Mouse (Mus musculus) kidney, embryonic 15.5 days (tissue): ENCODE results near the gene Ifnar1. TPM values are rescaled to one million over a fixed set of nuclear protein-coding genes. Genes with fewer than 3 reads are reported as not detected.

Experiments used
- ATAC-seq: fragments of 200-750 bp; cut with Nextera tagmentation; replicated peaks from 2 replicates; pipeline ENCODE4 v1.8.0; 2017; ENCODE audit warnings: moderate TSS enrichment; ENCODE audit not compliant: low FRiP score
- H3K27ac ChIP-seq: fragments of 300-500 bp; sonication (generic); 2 replicates; pipeline ENCODE4 v1.5.1; 2015; ENCODE audit warnings: mild to moderate bottlenecking, inconsistent platforms
- H3K27me3 ChIP-seq: fragments of 300-500 bp; sonication (generic); 2 replicates; pipeline ENCODE4 v1.6.1; 2015; ENCODE audit warnings: inconsistent platforms
- H3K36me3 ChIP-seq: fragments of 300-500 bp; sonication (generic); 2 replicates; pipeline ENCODE4 v1.6.1; 2015; ENCODE audit warnings: inconsistent platforms
- H3K4me1 ChIP-seq: fragments of 300-500 bp; sonication (generic); 2 replicates; pipeline ENCODE4 v1.6.1; 2015; ENCODE audit warnings: inconsistent platforms
- H3K4me2 ChIP-seq: fragments of 300-500 bp; sonication (generic); 2 replicates; pipeline ENCODE4 v1.6.1; 2015; ENCODE audit warnings: moderate library complexity, mild to moderate bottlenecking, inconsistent platforms
- H3K4me3 ChIP-seq: fragments of 300-500 bp; sonication (generic); replicated peaks from 2 replicates; pipeline ENCODE4 v1.5.1; 2015; ENCODE audit warnings: mild to moderate bottlenecking, inconsistent platforms
- H3K9ac ChIP-seq: fragments of 300-500 bp; sonication (generic); 2 replicates; pipeline ENCODE4 v1.6.1; 2015; ENCODE audit warnings: mild to moderate bottlenecking, inconsistent platforms
- H3K9me3 ChIP-seq: fragments of 300-500 bp; sonication (generic); replicated peaks from 2 replicates; pipeline ENCODE4 v1.6.1; 2016; ENCODE audit warnings: inconsistent platforms
- WGBS: fragments of 180-500 bp; shearing (Covaris S2); methylation state at CpG from one replicate; pipeline ENCODE4 v1.1.7; 2015; ENCODE audit warnings: mixed read lengths; 5-methylcytosine and 5-hydroxymethylcytosine counted together
- polyA plus RNA-seq: library from polyadenylated mRNA; unstranded; fragments of >200 nt; fragmentation: Nextera tagmentation; extraction: Ambion mirVana; gene quantifications from 2 replicates; pipeline ENCODE4 v1.2.1, GENCODE M21; 2015

The Ifnar1 gene
- polyA plus RNA-seq, 1 experiment from 2014 or later = 62.2 TPM

- no peak for ATAC-seq
- H3K4me3 ChIP-seq = no peak overlapping the region
- H3K27ac ChIP-seq = 0 out of 2 replicates have a peak overlapping the region, but pooled peaks have one; percentile 0
- 66% methylated on average over 3 of the region's 3 CpGs for WGBS
- H3K4me2 ChIP-seq = no peak overlapping the region
- no peaks in the 10 kb centered on the region for H3K27me3 ChIP-seq
- H3K9me3 ChIP-seq = no peaks in the 10 kb centered on the region
- H3K9ac ChIP-seq = no peak overlapping the region
- no peaks in the 10 kb centered on the region for H3K36me3 ChIP-seq
- H3K4me1 ChIP-seq = peaks cover 42% of the 10 kb centered on the region
Observed at GRCm38 (mm10) chr16:91462644-91463043, 22.4 kb upstream of the Ifnar1 start.

- 90% methylated on average over 2 of the region's 2 CpGs for WGBS
- ATAC-seq = no peak
- H3K4me3 ChIP-seq = no peak overlapping the region
- no peak overlapping the region for H3K4me2 ChIP-seq
- H3K4me1 ChIP-seq = peaks cover 42% of the 10 kb centered on the region
- H3K9ac ChIP-seq = no peak overlapping the region
- no peaks in the 10 kb centered on the region for H3K27me3 ChIP-seq
- no peak overlapping the region for H3K27ac ChIP-seq
- 0 out of 2 replicates have a peak, but pooled peaks cover 5% of the 10 kb centered on the region for H3K36me3 ChIP-seq
- H3K9me3 ChIP-seq = no peaks in the 10 kb centered on the region; the same call in 1 of the 2 replicates
Observed at GRCm38 (mm10) chr16:91463400-91463799, 21.6 kb upstream of the Ifnar1 start.

DNA sequence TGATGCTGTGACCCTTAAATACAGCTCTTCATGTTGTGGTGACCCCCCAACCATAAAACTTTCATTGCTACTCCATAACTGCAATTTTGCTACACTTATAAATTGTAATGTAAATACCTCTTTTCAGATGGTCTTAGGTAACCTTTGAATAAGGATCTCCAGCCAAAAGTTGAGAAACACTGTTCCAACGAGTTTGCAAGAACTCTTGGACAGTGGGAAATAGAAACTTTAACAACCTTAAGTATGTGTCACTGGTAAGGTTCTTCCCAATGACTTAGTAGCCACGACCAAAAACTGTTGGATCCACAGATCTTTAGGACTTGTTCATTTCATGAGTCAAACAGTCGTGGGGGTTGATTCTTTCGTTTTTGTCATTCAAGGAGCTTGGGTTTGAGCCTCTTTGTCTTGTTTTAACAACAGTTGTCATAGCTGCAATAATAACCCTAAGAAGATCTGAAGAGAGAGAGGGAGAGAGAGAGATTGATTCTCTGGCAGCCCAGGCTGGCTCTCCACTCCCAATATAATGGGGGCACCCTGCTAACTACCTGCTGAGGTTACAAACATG, 21.1 kb upstream of the Ifnar1 start:
- WGBS = 86% methylated on average over 4 of the region's 4 CpGs
- Histone ChIP-seq H3K4me1 (peaks cover 42% of the 10 kb centered on the region), H3K4me2 (peak overlapping the region; percentile 96), H3K9me3 (no peaks in the 10 kb centered on the region; the same call in 1 of the 2 replicates), H3K27ac (peak overlapping the region; percentile 88), H3K4me3 (peak overlapping the region; percentile 60), H3K9ac (no peak overlapping the region), H3K36me3 (0 out of 2 replicates have a peak, but pooled peaks cover 9% of the 10 kb centered on the region), H3K27me3 (no peaks in the 10 kb centered on the region)
- ATAC-seq = no peak

DNA sequence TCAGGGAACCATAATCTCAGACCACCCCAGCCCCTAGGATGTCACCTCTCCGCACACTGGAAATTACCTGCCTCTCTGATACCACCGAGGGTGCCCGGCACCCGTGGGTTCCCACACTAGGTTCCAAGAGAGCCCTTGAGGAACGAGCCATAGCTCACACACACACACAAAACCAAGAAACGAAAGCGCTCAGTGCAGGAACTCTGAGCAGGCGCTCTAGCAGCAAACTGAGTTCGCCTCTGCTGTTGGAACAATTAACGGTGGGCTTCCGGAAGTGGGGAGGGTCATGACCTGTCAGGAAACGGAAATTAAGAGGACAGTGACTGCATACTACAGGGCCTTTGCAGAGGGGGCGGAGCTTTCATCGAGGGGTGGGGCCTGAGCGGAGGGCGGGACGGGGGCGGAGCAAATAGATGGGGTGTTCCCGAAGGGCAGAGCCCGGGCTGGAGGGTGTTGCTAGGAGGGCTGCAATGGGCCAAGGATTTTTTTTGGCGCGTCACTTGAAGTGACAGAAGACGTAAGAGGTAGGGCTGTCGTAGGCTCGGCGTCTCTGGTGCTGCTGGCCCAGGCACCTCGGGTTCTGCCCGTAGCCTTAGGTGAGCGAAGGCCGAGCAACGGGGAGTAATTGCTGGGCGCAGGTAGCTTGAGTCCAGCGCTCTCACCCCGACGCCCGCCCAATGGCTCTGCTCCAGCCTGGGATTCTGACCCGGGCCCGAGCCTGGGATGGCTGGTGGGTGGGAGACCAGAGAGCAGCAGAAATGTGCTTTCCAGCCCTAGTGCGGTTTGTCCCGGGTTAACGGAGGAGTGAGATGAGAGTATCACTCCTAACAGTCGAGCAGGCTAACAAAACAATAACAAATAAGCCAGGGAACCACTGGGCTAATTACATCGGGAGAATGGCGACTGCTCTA, 20.2 kb upstream of the Ifnar1 start:
- H3K9me3 ChIP-seq = no peaks in the 10 kb centered on the region; the same call in 1 of the 2 replicates
- H3K9ac ChIP-seq = peak overlapping the region; percentile 72
- H3K27ac ChIP-seq = peak overlapping the region; percentile 88
- H3K4me3 ChIP-seq = peak overlapping the region; percentile 60
- peaks cover 42% of the 10 kb centered on the region for H3K4me1 ChIP-seq
- H3K4me2 ChIP-seq = peak overlapping the region; percentile 96
- ATAC-seq = peak; percentile 95
- 2% methylated on average over 44 of the region's 44 CpGs for WGBS
- 0 out of 2 replicates have a peak, but pooled peaks cover 9% of the 10 kb centered on the region for H3K36me3 ChIP-seq
- no peaks in the 10 kb centered on the region for H3K27me3 ChIP-seq

DNA sequence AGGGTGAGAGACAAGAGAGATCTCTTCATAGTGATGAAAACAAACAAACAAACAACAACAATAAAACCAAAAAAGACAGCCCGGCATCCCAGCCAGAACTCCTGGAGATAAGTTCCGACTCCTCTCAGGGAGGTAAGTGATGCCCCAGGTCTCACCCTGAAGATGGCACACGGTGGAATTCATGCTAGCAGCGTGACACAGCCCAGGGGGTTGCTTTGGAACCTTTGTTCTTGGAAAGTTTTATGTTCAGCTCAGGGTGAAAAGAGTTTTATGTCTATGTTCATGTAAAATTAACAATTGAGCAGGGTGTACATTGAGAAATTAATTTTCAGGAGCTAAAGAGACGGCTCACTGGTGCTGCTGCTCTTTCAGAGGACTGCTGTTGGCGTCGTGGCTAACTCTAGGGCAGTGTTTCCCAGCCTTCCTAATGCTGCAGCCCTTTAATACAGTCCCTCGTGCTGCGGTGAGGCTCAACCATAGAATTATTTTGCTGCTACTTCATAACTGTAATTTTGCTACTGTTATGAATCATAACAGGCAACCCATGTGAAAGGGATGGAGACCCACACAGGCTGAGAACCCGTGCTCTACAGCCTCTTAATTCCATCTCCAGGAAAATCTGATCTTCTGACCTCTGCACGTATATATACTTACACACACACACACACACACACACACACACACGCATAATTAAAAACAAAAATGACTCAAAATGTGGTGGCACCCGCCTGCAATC, 19.4 kb upstream of the Ifnar1 start:
- Histone ChIP-seq H3K27me3 (no peaks in the 10 kb centered on the region), H3K27ac (peak overlapping the region; percentile 88), H3K9me3 (no peaks in the 10 kb centered on the region; the same call in 1 of the 2 replicates), H3K4me3 (peak overlapping the region; percentile 60), H3K36me3 (0 out of 2 replicates have a peak, but pooled peaks cover 14% of the 10 kb centered on the region), H3K9ac (peak overlapping the region; percentile 72), H3K4me2 (peak overlapping the region; percentile 96), H3K4me1 (peaks cover 42% of the 10 kb centered on the region)
- WGBS = 41% methylated on average over 13 of the region's 13 CpGs
- no peak for ATAC-seq

DNA sequence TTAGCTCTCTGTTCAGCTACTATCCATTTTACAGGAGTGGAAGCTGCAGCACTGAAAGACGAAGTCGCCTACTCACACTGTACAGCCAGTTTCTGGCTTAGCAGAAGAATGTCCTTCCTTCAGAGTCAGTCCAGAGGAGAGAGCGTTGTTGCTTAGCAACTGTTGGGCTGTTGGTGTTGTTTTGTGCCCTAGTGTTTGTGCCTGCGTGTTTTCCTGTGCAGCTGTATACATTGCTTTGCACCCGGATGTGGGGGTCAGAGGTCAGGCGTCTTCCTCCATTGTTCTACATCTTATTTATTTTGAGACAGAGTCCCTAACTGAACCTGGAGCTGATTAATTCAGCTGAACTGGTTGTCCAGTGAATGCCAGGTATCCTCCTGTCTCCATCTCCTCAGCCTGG, 18.5 kb upstream of the Ifnar1 start:
- no peak overlapping the region; the same call in 1 of the 2 replicates for H3K4me3 ChIP-seq
- H3K36me3 ChIP-seq = 0 out of 2 replicates have a peak, but pooled peaks cover 14% of the 10 kb centered on the region
- H3K9me3 ChIP-seq = no peaks in the 10 kb centered on the region; the same call in 1 of the 2 replicates
- H3K4me2 ChIP-seq = peak overlapping the region; percentile 96; the same call in 1 of the 2 replicates
- 49% methylated on average over 6 of the region's 6 CpGs for WGBS
- peaks cover 34% of the 10 kb centered on the region for H3K4me1 ChIP-seq
- H3K27ac ChIP-seq = peak overlapping the region; percentile 34
- ATAC-seq = peak; percentile 43; the same call in 1 of the 2 replicates
- no peak overlapping the region for H3K9ac ChIP-seq
- H3K27me3 ChIP-seq = no peaks in the 10 kb centered on the region

- H3K36me3 ChIP-seq = 0 out of 2 replicates have a peak, but pooled peaks cover 14% of the 10 kb centered on the region
- 84% methylated on average over 3 of the region's 3 CpGs for WGBS
- H3K4me2 ChIP-seq = no peak overlapping the region
- H3K9me3 ChIP-seq = no peaks in the 10 kb centered on the region; the same call in 1 of the 2 replicates
- H3K27ac ChIP-seq = no peak overlapping the region
- ATAC-seq = no peak
- no peak overlapping the region for H3K4me3 ChIP-seq
- H3K4me1 ChIP-seq = peaks cover 15% of the 10 kb centered on the region
- H3K9ac ChIP-seq = no peak overlapping the region
- H3K27me3 ChIP-seq = no peaks in the 10 kb centered on the region
Observed at GRCm38 (mm10) chr16:91470470-91470869, 14.6 kb upstream of the Ifnar1 start.

DNA sequence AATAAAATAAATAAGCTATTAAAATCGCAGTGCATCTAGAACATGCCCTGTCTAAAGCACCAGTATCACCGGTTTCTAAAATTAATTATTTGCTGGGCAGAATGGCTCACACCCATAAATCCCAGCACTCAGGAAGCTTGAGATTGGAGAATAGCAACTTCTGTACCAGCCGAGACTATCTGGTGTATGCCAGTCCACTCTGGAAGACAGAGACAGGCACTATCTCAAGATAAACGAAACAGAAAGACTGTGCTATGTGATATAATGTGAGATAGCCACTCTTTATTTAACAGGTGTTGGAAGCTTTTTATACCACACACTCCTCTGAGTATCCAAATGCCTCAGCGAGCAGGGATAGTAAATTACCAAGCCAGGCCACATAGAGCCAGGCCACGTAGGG, 13.6 kb upstream of the Ifnar1 start:
- 0 out of 2 replicates have a peak, but pooled peaks cover 14% of the 10 kb centered on the region for H3K36me3 ChIP-seq
- ATAC-seq = no peak
- WGBS = 71% methylated on average over 6 of the region's 6 CpGs

DNA sequence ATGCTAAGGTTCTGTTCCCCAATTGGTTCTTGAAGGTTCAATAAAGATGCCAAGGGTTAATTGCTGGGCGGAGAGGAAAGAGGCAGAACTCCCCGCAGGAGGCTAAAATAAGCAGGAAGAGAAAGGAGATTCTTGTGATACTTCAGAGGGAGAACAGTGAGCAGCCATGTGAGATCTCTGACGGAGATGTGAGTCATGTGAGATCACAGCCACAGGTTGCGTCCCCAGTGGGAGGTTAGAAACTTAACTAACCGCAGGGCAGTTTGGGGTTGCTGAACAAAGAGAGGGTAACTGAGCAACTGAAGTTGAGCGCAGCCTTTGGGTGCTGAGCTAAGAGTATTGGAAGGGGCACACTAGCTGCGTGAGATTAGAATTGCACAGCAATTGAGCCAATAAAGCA, 9.3 kb upstream of the Ifnar1 start:
- 35% methylated on average over 7 of the region's 7 CpGs for WGBS
- H3K9ac ChIP-seq = no peak overlapping the region
- H3K36me3 ChIP-seq = no peaks in the 10 kb centered on the region
- H3K4me3 ChIP-seq = no peak overlapping the region
- no peak overlapping the region for H3K4me2 ChIP-seq
- H3K27ac ChIP-seq = no peak overlapping the region
- H3K9me3 ChIP-seq = no peaks in the 10 kb centered on the region
- no peaks in the 10 kb centered on the region for H3K27me3 ChIP-seq
- H3K4me1 ChIP-seq = no peaks in the 10 kb centered on the region
- ATAC-seq = no peak

More for the DNA sequence above, 13.6 kb upstream of the Ifnar1 start:
- Histone ChIP-seq H3K9me3 (no peaks in the 10 kb centered on the region; the same call in 1 of the 2 replicates), H3K27ac (no peak overlapping the region), H3K4me1 (peaks cover 5% of the 10 kb centered on the region; the same call in 1 of the 2 replicates), H3K4me2 (no peak overlapping the region), H3K4me3 (no peak overlapping the region), H3K27me3 (no peaks in the 10 kb centered on the region), H3K9ac (no peak overlapping the region)

DNA sequence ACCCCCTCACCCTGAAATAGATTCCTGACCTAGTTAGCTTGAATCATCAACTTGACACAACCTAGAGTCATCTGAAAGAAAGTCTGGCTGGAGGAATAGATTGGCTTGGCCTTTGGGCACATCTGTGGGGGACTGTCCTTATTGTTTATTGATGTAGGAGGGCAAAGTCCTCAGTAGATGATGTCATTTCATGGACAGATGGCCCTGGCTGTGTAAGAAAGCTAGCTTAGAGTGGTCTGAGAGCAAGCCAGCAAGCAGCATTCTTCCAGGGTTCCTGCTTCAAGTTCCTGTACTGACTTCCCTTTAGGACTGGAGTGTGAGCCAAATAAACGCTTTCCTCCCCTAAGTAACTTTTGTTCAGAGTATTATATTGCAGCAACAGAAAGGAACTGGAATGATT, 7.0 kb upstream of the Ifnar1 start:
- H3K9me3 ChIP-seq = no peaks in the 10 kb centered on the region
- no peak overlapping the region for H3K27ac ChIP-seq
- H3K4me1 ChIP-seq = no peaks in the 10 kb centered on the region
- H3K9ac ChIP-seq = no peak overlapping the region
- no peaks in the 10 kb centered on the region for H3K27me3 ChIP-seq
- no peak for ATAC-seq
- 65% methylated on average over 1 of the region's 1 CpGs for WGBS
- no peak overlapping the region for H3K4me3 ChIP-seq
- no peaks in the 10 kb centered on the region for H3K36me3 ChIP-seq
- no peak overlapping the region for H3K4me2 ChIP-seq

GRCm38 (mm10) chr16:91480517-91480916, 4.5 kb upstream of the Ifnar1 start:
- no peaks in the 10 kb centered on the region for H3K27me3 ChIP-seq
- H3K4me2 ChIP-seq = no peak overlapping the region
- H3K9me3 ChIP-seq = no peaks in the 10 kb centered on the region
- no peak overlapping the region for H3K9ac ChIP-seq
- peaks cover 6% of the 10 kb centered on the region; the same call in 1 of the 2 replicates for H3K4me1 ChIP-seq
- H3K36me3 ChIP-seq = no peaks in the 10 kb centered on the region
- no peak overlapping the region for H3K4me3 ChIP-seq
- no peak overlapping the region for H3K27ac ChIP-seq
- no peak for ATAC-seq
